Mouse (Mus musculus) urinary bladder, adult 2 months (tissue): Measurements from ENCODE around the gene Patl1. TPM values are rescaled to one million over a fixed set of nuclear protein-coding genes. Genes with fewer than 3 reads are reported as not detected.
A peak's percentile ranks its signal among the peaks of the same experiment; 100 is the strongest.
"Not testable (repeated sequence)": the region's sequence is repeated elsewhere in the genome, so short reads cannot be mapped to it uniquely, and the experiment has no call there.

Experiments
- DNase-seq: peaks from one replicate; pipeline ENCODE4 v3.0.0; 2022; ENCODE audit warnings: low spot score
- polyA plus RNA-seq: library from polyadenylated mRNA; depleted of rRNA; stranded (reverse); fragments of >200 nt; gene quantifications from 2 replicates; pipeline ENCODE4 v1.2.3, GENCODE M21; 2012; rRNA removed

The Patl1 gene
- polyA plus RNA-seq, 1 experiment: 18.4 TPM

- peak; percentile 39 for DNase-seq
Measured at GRCm38 (mm10) chr19:11966201-11966636, 54.0 kb downstream of the Patl1 start.

- no peak for DNase-seq
Measured at GRCm38 (mm10) chr19:11969155-11970050, 57.2 kb downstream of the Patl1 start.

GRCm38 (mm10) chr19:11973511-11974222, 61.5 kb downstream of the Patl1 start:
- DNase-seq: no peak

GRCm38 (mm10) chr19:11974223-11974540, 62.0 kb downstream of the Patl1 start:
- no peak for DNase-seq

- DNase-seq: no peak
Measured at GRCm38 (mm10) chr19:11975683-11976082, 63.5 kb downstream of the Patl1 start.

GRCm38 (mm10) chr19:11977363-11977762, 65.2 kb downstream of the Patl1 start:
- no peak for DNase-seq

GRCm38 (mm10) chr19:11980471-11980870, 68.3 kb downstream of the Patl1 start:
- DNase-seq: no peak

GRCm38 (mm10) chr19:11984614-11985013, 72.4 kb downstream of the Patl1 start:
- DNase-seq: not testable (repeated sequence)

- no peak for DNase-seq
Measured at GRCm38 (mm10) chr19:11987841-11988240, 75.6 kb downstream of the Patl1 start.

GRCm38 (mm10) chr19:11989334-11989733, 77.1 kb downstream of the Patl1 start:
- DNase-seq: no peak

- no peak for DNase-seq
Measured at GRCm38 (mm10) chr19:11992034-11992433, 79.8 kb downstream of the Patl1 start.

- no peak for DNase-seq
Measured at GRCm38 (mm10) chr19:11992441-11993029, 80.3 kb downstream of the Patl1 start.

Other genes starting within 250 kb of the Patl1 start
- gene Oosp1, start 221.2 kb upstream of the Patl1 start, polyA plus RNA-seq: not detected in 2 replicates
- not detected in 2 replicates for gene Oosp3, start 215.3 kb upstream of the Patl1 start, polyA plus RNA-seq
- gene Gif, start 164.8 kb upstream of the Patl1 start, polyA plus RNA-seq: not detected in 2 replicates
- 32.9 and 33.0 TPM in 2 replicates for gene Mrpl16, start 142.0 kb upstream of the Patl1 start, polyA plus RNA-seq
- 16.9 and 19.3 TPM in 2 replicates for gene Stx3, start 93.0 kb upstream of the Patl1 start, polyA plus RNA-seq
- 0.08 TPM in 1 of 2 replicates, not detected in the other for gene Olfr1417, start 73.2 kb upstream of the Patl1 start, polyA plus RNA-seq
- not detected in 2 replicates for gene Olfr1418, start 51.3 kb upstream of the Patl1 start, polyA plus RNA-seq
- gene Olfr1419, start 37.3 kb upstream of the Patl1 start, polyA plus RNA-seq: 0.03 TPM in 1 of 2 replicates, not detected in the other
- gene Olfr1420, start 25.8 kb upstream of the Patl1 start, polyA plus RNA-seq: not detected in 2 replicates
- gene Osbp, start 53.5 kb downstream of the Patl1 start, polyA plus RNA-seq: 33.2 and 35.0 TPM in 2 replicates
- gene Olfr1423, start 128.9 kb downstream of the Patl1 start, polyA plus RNA-seq: not detected in 2 replicates
- gene Olfr1424, start 150.3 kb downstream of the Patl1 start, polyA plus RNA-seq: not detected in 2 replicates
- not detected in 2 replicates for gene Olfr1425, start 165.3 kb downstream of the Patl1 start, polyA plus RNA-seq
- gene Olfr1426, start 179.6 kb downstream of the Patl1 start, polyA plus RNA-seq: not detected in 2 replicates
- gene Olfr1427, start 190.9 kb downstream of the Patl1 start, polyA plus RNA-seq: not detected in 2 replicates
- not detected in 2 replicates for gene Olfr1428, start 203.5 kb downstream of the Patl1 start, polyA plus RNA-seq
- not detected in 2 replicates for gene Olfr76, start 210.8 kb downstream of the Patl1 start, polyA plus RNA-seq